Mouse (Mus musculus) heart, postnatal 0 days (tissue): ENCODE data around the gene Pld5. TPM values are rescaled to one million over a fixed set of nuclear protein-coding genes. Genes with fewer than 3 reads are reported as not detected.

Experiments
- ATAC-seq: fragments of 200-750 bp; cut with Nextera tagmentation; 2 replicates; pipeline ENCODE4 v1.8.0; 2017; ENCODE audit warnings: low read depth, moderate number of reproducible peaks, moderate library complexity; ENCODE audit not compliant: insufficient read depth
- DNase-seq: peaks from one replicate; pipeline ENCODE4 v3.0.0-alpha.2; 2016; ENCODE audit warnings: low spot score
- H3K27ac ChIP-seq: fragments of 300-500 bp; sonication (generic); 2 replicates; pipeline ENCODE4 v1.5.1; 2014; ENCODE audit warnings: low read depth, mild to moderate bottlenecking
- H3K27me3 ChIP-seq: fragments of 300-500 bp; sonication (generic); 2 replicates; pipeline ENCODE4 v1.6.1; 2014; ENCODE audit warnings: low read length, mixed read lengths; ENCODE audit not compliant: control insufficient read depth, insufficient read depth
- H3K36me3 ChIP-seq: fragments of 300-500 bp; sonication (generic); replicated peaks from 2 replicates; pipeline ENCODE4 v1.6.1; 2014; ENCODE audit warnings: low read length, mixed read lengths; ENCODE audit not compliant: control insufficient read depth, insufficient read depth
- H3K4me1 ChIP-seq: fragments of 300-500 bp; sonication (generic); 2 replicates; pipeline ENCODE4 v1.6.1; 2014; ENCODE audit warnings: antibody characterized with exemption; ENCODE audit not compliant: control insufficient read depth, insufficient read depth
- H3K4me2 ChIP-seq: fragments of 300-500 bp; sonication (generic); 2 replicates; pipeline ENCODE4 v1.6.1; 2014; ENCODE audit warnings: low read depth, mild to moderate bottlenecking, low read length, moderate library complexity
- H3K4me3 ChIP-seq: fragments of 300-500 bp; sonication (generic); 2 replicates; pipeline ENCODE4 v1.5.1; 2014; ENCODE audit warnings: low read depth, low read length
- H3K9ac ChIP-seq: fragments of 300-500 bp; sonication (generic); replicated peaks from 2 replicates; pipeline ENCODE4 v1.6.1; 2014; ENCODE audit warnings: low read depth, low read length, mixed read lengths
- H3K9me3 ChIP-seq: fragments of 300-500 bp; sonication (generic); replicated peaks from 2 replicates; pipeline ENCODE4 v1.6.1; 2016; ENCODE audit warnings: low read length; ENCODE audit not compliant: control insufficient read depth
- CTCF ChIP-seq: IDR thresholded peaks from 2 replicates; pipeline ENCODE4 v1.5.1; 2016; ENCODE audit warnings: antibody characterized with exemption, control low read depth, low read depth
- EP300 ChIP-seq: IDR thresholded peaks from 2 replicates; pipeline ENCODE4 v1.6.1; 2016; ENCODE audit warnings: antibody characterized with exemption, low read depth
- WGBS: fragments of 180-500 bp; shearing (Covaris S2); extraction: QIAGEN DNeasy Blood & Tissue Kit; methylation state at CpG from one replicate; pipeline ENCODE4 v1.1.7; 2014; 5-methylcytosine and 5-hydroxymethylcytosine counted together
- polyA plus RNA-seq: library from polyadenylated mRNA; unstranded; fragments of >200 nt; fragmentation: Nextera tagmentation; extraction: Ambion mirVana; gene quantifications from 2 replicates; pipeline ENCODE4 v1.2.1, GENCODE M21; 2015
- total RNA-seq: library from RNA; depleted of rRNA; stranded (reverse); fragments of >200 nt; gene quantifications from 2 replicates; pipeline ENCODE4 v1.2.3, GENCODE M21; 2014; ENCODE audit warnings: low replicate concordance

The Pld5 gene
- total and polyA plus RNA-seq, 2 experiments from 2014 or later = 0.51 to 0.65 TPM

DNA sequence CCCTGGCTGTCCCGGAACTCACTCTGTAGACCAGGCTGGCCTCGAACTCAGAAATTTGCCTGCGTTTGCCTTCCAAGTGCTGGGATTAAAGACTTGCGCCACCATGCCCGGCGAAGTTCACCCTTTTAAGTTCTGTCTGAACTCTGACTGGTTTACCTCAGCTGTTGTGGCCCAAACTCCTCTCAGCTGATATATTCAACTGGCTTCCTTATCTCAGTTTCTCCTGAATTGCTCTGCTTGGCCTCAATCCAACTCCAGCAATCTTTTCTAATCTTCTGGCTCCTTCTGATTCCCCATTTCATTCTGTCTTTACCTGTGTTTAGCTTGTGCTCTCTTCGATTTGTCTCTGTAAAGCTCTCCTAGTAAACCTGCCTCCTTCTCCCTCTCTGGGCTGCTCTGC is 331.9 kb downstream of the Pld5 start:
- H3K9me3 ChIP-seq = no peaks in the 10 kb centered on the region
- no peak for ATAC-seq
- no peaks in the 10 kb centered on the region for H3K4me1 ChIP-seq
- H3K27ac ChIP-seq = no peak overlapping the region
- no peak overlapping the region for H3K4me2 ChIP-seq
- no peaks in the 10 kb centered on the region for H3K36me3 ChIP-seq
- no peak overlapping the region for H3K9ac ChIP-seq
- no peaks in the 10 kb centered on the region for H3K27me3 ChIP-seq
- DNase-seq = no peak
- 73% methylated on average over 7 of the region's 7 CpGs for WGBS
- TF ChIP-seq CTCF = no peak
- H3K4me3 ChIP-seq = no peak overlapping the region

DNA sequence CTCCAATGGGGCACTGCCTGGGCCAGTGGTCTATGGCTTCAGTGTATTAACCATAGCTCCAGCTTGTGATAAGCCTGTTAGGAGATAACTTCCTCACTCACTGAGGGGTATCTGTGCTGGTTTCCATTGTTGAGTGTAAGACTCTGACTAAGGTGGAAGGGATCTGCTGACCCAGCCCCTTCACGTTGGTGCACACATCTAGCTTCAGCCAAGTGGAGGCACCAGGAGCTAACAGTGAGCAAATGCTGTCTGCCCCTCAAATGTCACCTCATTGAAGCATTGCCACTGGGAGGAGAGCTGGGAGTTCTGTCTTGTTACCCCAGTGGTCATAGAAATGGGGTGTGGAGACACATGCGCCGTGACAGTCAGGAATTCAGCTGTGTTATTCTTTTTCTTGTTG is 336.4 kb downstream of the Pld5 start:
- Histone ChIP-seq H3K4me2 (no peak overlapping the region), H3K4me1 (no peaks in the 10 kb centered on the region), H3K4me3 (no peak overlapping the region), H3K9ac (no peak overlapping the region), H3K36me3 (no peaks in the 10 kb centered on the region), H3K9me3 (no peaks in the 10 kb centered on the region), H3K27me3 (no peaks in the 10 kb centered on the region), H3K27ac (no peak overlapping the region)
- 76% methylated on average over 3 of the region's 3 CpGs for WGBS
- TF ChIP-seq CTCF (no peak), EP300 (no peak)
- ATAC-seq (no peak), DNase-seq (no peak)

DNA sequence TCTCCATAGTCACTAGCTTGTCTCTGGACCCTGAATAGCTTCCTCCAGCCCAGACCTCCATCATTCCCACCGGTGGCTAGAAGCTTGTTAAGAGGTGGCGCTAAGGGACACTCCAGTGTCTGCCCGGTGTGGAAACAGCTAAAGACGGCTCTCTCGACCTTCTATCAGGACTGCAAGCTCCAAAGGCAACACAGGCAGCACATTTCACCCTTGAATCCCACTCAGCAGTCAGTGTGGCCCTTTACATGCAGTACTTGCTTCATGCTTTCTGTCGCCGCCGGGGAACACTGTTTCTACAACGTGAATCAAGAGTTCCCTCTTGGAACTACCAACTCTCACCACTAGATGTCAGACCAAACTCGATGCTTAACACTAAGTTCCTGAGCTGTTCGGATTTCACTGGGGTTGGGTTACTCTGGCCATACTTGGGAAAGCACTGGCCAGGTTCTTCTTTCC is 338.8 kb downstream of the Pld5 start:
- TF ChIP-seq CTCF (peak; percentile 95), EP300 (no peak)
- peak overlapping the region; percentile 37; the same call in 1 of the 2 replicates for H3K9ac ChIP-seq
- ATAC-seq = peak; percentile 49; the same call in 1 of the 2 replicates

DNA sequence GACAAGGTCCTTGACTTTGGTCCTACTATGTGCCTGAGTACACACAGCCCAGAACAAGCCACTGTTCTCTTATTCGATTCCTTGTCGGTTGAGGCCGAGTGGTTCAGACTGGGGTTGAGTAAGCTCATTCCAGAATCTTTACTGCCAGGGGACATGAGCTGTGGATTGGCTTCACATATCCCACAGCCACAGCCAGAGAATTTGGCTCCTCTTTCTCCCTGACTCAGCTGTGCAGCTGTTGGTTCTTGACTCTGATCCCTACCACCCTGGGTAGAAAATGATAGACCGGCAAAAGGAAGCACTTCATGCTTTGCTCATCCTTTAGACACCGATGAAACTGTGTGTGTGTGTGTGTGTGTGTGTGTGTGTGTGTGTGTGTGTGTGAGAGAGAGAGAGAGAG is 343.7 kb downstream of the Pld5 start:
- Histone ChIP-seq H3K36me3 (no peaks in the 10 kb centered on the region), H3K4me1 (no peaks in the 10 kb centered on the region), H3K9me3 (no peaks in the 10 kb centered on the region), H3K9ac (no peak overlapping the region), H3K27ac (no peak overlapping the region), H3K27me3 (no peaks in the 10 kb centered on the region), H3K4me2 (no peak overlapping the region), H3K4me3 (no peak overlapping the region)
- DNase-seq = no peak
- no peak for ATAC-seq
- TF ChIP-seq CTCF (no peak), EP300 (no peak)
- WGBS = 78% methylated on average over 5 of the region's 5 CpGs

More for the DNA sequence above, 338.8 kb downstream of the Pld5 start:
- H3K36me3 ChIP-seq = no peaks in the 10 kb centered on the region
- DNase-seq = peak; percentile 72
- WGBS = 9% methylated on average over 11 of the region's 11 CpGs
- H3K9me3 ChIP-seq = no peaks in the 10 kb centered on the region
- peak overlapping the region; percentile 23; the same call in 1 of the 2 replicates for H3K4me3 ChIP-seq
- H3K27ac ChIP-seq = no peak overlapping the region
- H3K27me3 ChIP-seq = no peaks in the 10 kb centered on the region
- peak overlapping the region; percentile 49 for H3K4me2 ChIP-seq
- H3K4me1 ChIP-seq = no peaks in the 10 kb centered on the region

DNA sequence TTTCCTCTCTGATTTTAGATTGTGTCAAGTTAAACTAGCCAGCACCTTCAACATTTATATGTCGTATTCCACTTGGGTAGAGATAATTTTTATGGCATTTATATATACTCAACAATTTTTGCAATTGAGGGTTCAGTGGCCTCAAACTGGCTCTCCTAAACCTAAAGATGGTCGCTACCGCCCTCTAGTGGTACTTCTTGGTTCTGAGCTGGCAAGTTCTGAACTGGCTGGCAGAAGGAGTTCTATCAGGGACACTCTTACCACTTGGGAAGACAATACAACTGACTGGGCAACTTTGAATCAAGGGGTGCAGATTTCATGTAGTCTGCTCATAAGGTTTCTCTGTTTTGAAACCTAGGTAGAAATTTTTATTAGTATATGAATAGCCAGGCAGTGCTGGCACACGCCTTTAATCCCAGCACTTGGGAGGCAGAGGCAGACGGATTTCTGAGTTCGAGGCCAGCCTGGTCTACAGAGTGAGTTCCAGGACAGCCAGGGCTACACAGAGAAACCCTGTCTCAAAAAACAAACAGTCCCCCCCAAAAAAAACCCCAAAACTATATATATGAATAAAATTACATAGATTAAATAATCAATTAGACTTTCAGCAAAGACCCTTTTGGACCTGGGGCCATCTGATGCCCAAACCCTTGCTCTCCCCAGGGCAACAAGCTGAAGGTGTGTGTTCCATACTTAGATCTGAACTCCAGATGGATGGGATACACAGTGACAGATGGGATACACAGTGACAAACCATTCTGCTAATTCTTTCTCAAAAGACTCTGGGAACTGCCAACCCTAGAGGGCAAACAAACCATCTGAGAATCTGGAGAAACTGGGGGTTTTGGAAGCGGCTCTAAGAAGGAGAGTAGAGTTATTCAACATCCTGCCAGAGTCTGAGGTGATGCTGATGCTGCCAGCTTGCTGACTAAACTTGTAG is 351.0 kb downstream of the Pld5 start:
- no peaks in the 10 kb centered on the region for H3K36me3 ChIP-seq
- no peaks in the 10 kb centered on the region for H3K9me3 ChIP-seq
- 42% methylated on average over 7 of the region's 7 CpGs for WGBS
- peak; percentile 79 for TF ChIP-seq CTCF
- no peak for TF ChIP-seq EP300
- ATAC-seq (no peak), DNase-seq (peak; percentile 50)
- H3K4me1 ChIP-seq = no peaks in the 10 kb centered on the region
- H3K27ac ChIP-seq = no peak overlapping the region
- H3K9ac ChIP-seq = no peak overlapping the region
- no peaks in the 10 kb centered on the region for H3K27me3 ChIP-seq
- H3K4me3 ChIP-seq = no peak overlapping the region
- H3K4me2 ChIP-seq = no peak overlapping the region
